Mouse (Mus musculus): ENCODE data around the gene Hepacam2. TPM values are rescaled to one million over a fixed set of nuclear protein-coding genes. Genes with fewer than 3 reads are reported as not detected.
"Not testable (repeated sequence)": the region's sequence is repeated elsewhere in the genome, so short reads cannot be mapped to it uniquely, and the experiment has no call there.

Hepacam2 gene
- polyA plus RNA-seq, 1 experiment from 2014 or later: 1.5 TPM

DNA sequence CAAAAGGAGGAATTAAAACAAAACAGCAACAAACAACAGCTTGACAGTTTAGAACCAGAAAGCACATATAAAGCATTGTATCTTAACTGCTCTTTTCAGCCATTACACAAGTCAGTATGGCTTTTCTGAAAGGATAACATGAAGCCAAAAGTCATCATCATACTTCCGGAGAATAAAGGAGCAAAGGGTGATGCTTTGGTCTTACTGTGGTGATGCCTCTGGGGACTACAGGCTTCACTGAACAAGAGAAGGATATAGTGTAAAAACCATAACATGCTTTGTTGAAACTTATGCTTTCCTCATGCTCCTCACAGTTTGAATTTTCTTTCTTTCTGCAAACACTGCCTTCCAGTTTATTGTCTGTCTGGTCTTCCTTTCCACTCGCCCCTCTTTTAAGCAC is 34.5 kb downstream of the Hepacam2 start:
- 71% methylated on average over 2 of the region's 2 CpGs for WGBS
- Histone ChIP-seq H3K4me2 (replicated peaks) (no peak overlapping the region), H3K4me3 (replicated peaks) (no peak overlapping the region), H3K4me1 (no peaks in the 10 kb centered on the region), H3K27ac (replicated peaks) (no peak overlapping the region), H3K9ac (no peak overlapping the region), H3K36me3 (no peaks in the 10 kb centered on the region), H3K27me3 (no peaks in the 10 kb centered on the region), H3K9me3 (replicated peaks) (no peaks in the 10 kb centered on the region)
- no peak for ATAC-seq (ENCODE audit: insufficient number of reproducible peaks, low FRiP score, low TSS enrichment, low read depth)

DNA sequence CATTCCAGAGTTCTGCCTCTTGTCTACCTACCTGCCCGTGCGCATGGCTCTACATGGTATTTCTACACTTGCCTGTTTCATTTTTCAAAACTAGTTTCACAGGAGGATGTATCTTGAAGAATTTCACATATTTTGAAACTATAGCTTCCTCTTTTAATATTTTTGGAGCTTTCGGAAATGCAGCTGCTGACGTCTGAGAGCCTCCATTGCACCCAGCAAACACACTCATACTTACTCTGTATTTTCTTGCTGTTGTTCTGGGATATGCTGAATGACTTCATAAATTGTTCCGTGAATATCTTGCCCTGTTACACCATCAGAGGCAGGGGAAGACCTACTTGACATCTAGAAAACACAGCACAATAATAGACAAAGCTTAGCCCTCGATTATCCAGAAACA is 35.1 kb downstream of the Hepacam2 start:
- Histone ChIP-seq H3K27ac (replicated peaks) (no peak overlapping the region), H3K4me3 (replicated peaks) (no peak overlapping the region), H3K27me3 (no peaks in the 10 kb centered on the region), H3K36me3 (no peaks in the 10 kb centered on the region), H3K9me3 (replicated peaks) (no peaks in the 10 kb centered on the region), H3K4me2 (replicated peaks) (no peak overlapping the region), H3K9ac (no peak overlapping the region), H3K4me1 (no peaks in the 10 kb centered on the region)
- 72% methylated on average over 6 of the region's 6 CpGs for WGBS
- ATAC-seq (ENCODE audit: insufficient number of reproducible peaks, low FRiP score, low TSS enrichment, low read depth): no peak

DNA sequence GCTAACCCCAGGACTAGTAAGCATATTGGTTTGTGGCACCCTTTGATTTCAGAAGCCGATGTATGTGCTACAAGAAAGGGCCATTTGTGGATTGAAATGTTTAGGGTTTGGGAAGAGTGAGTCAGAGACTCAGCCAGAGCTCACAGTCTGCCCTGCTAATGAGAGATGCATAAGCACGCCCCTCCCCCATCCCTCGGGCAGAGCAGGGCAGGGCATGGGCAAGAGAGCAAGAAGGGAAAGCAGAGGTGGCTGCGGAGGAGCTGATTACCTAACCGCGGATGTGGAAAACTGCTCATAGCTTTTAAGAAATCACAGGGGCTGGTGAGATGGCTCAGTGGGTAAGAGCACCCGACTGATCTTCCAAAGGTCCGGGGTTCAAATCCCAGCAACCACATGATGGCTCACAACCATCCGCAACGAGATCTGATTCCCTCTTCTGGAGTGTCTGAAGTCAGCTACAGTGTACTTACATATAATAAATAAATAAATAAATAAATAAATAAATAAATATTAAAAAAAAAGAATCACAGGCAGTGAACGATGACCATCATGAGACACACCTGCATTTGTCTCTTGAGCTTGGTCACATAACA is 42.1 kb downstream of the Hepacam2 start:
- Histone ChIP-seq H3K27me3 (no peaks in the 10 kb centered on the region), H3K4me2 (replicated peaks) (no peak overlapping the region), H3K4me1 (no peaks in the 10 kb centered on the region), H3K36me3 (no peaks in the 10 kb centered on the region), H3K4me3 (replicated peaks) (no peak overlapping the region), H3K9me3 (replicated peaks) (no peaks in the 10 kb centered on the region), H3K27ac (replicated peaks) (no peak overlapping the region), H3K9ac (no peak overlapping the region)
- ATAC-seq (ENCODE audit: insufficient number of reproducible peaks, low FRiP score, low TSS enrichment, low read depth): no peak
- WGBS: 65% methylated on average over 11 of the region's 11 CpGs

DNA sequence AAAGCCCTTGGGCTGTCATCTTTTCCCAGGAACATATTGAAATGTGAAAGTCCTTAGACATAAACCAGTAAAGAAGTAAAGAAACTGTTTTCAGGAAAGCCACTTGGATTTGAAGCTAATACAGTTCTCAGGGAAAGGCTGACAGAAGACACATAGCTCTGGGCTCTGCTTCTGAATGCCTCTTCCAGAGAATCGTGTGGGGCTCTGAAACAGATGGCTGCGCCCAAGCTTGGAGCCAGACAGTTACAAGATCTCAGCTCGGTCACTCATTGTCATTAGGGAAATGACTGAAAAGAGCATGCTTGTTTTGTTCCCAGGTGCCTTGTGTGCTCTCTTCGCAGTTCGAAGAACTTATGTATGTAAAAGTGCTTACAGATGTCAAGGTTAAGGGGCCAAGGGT is 43.7 kb downstream of the Hepacam2 start:
- 40% methylated on average over 5 of the region's 5 CpGs for WGBS

DNA sequence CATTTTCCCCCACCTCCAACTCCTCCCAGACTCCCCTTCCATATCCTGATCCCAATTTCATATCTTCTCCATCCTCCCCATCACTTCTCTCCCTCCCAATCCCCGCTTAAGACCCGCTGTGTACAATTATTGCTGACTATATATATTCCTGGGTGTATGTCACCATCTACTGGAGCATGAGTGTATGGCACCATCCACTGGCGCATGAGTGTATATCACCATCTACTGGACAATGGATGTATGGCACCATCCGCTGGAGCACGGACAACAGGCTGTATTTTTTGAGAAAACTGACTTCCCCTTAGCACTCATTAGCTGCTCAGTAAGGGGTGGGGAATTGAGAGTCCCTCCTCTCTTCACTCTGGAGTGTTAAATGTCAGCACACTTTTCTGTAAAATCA is 50.7 kb downstream of the Hepacam2 start:
- Histone ChIP-seq H3K4me3 (replicated peaks) (no peak overlapping the region), H3K9ac (no peak overlapping the region), H3K4me1 (no peaks in the 10 kb centered on the region), H3K27me3 (no peaks in the 10 kb centered on the region), H3K27ac (replicated peaks) (no peak overlapping the region), H3K36me3 (no peaks in the 10 kb centered on the region), H3K4me2 (replicated peaks) (no peak overlapping the region), H3K9me3 (replicated peaks) (no peaks in the 10 kb centered on the region)
- no peak for ATAC-seq (ENCODE audit: insufficient number of reproducible peaks, low FRiP score, low TSS enrichment, low read depth)
- WGBS: 5% methylated on average over 5 of the region's 5 CpGs

More for the DNA sequence above, 43.7 kb downstream of the Hepacam2 start:
- no peak for ATAC-seq (ENCODE audit: insufficient number of reproducible peaks, low FRiP score, low TSS enrichment, low read depth)
- H3K27me3 ChIP-seq: no peaks in the 10 kb centered on the region
- no peak overlapping the region for H3K27ac ChIP-seq (replicated peaks)
- no peaks in the 10 kb centered on the region for H3K9me3 ChIP-seq (replicated peaks)
- H3K4me2 ChIP-seq (replicated peaks): no peak overlapping the region
- no peaks in the 10 kb centered on the region for H3K4me1 ChIP-seq
- H3K36me3 ChIP-seq: no peaks in the 10 kb centered on the region
- no peak overlapping the region for H3K9ac ChIP-seq
- H3K4me3 ChIP-seq (replicated peaks): no peak overlapping the region

DNA sequence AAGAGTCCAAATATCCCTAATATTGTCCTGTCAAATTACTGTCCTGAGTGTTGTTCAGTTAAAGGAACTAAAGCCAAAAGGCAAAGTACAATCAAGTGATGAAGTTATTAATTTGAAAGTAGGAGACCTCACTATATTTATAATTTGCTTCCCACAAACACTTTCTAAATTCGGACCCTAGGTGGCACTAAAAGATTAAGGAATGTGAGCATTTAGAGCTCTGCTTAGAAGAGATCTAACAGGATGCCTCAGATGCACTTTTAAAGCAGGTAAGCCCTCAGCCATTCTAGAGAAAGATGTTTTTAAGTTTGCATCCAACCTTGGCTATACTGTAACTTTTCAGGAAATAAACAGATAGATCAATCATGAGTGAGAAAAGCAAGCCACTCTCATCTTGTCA is 54.2 kb downstream of the Hepacam2 start:
- H3K4me2 ChIP-seq (replicated peaks): no peak overlapping the region

DNA sequence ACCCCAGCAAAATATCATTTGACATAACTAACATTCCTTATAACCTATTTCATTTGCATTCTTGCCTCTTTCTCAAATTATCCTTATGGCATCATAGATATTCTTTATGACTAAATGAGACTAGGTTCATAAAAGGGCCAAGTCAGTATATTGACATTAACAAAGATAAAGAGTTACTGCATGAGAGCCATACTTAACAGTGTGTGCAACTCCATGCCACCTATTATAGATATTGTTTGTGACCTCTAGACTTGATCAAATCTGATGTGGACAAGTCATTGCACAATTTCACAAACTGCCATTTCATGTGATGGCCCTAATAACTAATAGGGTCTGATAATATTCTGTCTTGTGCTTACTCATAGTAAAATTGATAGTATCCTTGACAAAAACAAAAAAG is 62.0 kb downstream of the Hepacam2 start:
- H3K27me3 ChIP-seq: no peaks in the 10 kb centered on the region
- H3K4me1 ChIP-seq: no peaks in the 10 kb centered on the region
- no peak overlapping the region for H3K4me2 ChIP-seq (replicated peaks)
- no peak overlapping the region for H3K27ac ChIP-seq (replicated peaks)
- H3K9me3 ChIP-seq (replicated peaks): no peaks in the 10 kb centered on the region
- ATAC-seq (ENCODE audit: insufficient number of reproducible peaks, low FRiP score, low TSS enrichment, low read depth): no peak
- no peak overlapping the region for H3K4me3 ChIP-seq (replicated peaks)
- no peak overlapping the region for H3K9ac ChIP-seq
- H3K36me3 ChIP-seq: no peaks in the 10 kb centered on the region

More for the DNA sequence above, 54.2 kb downstream of the Hepacam2 start:
- ATAC-seq (ENCODE audit: insufficient number of reproducible peaks, low FRiP score, low TSS enrichment, low read depth): no peak
- no peaks in the 10 kb centered on the region for H3K27me3 ChIP-seq
- H3K4me3 ChIP-seq (replicated peaks): no peak overlapping the region
- H3K36me3 ChIP-seq: no peaks in the 10 kb centered on the region
- H3K4me1 ChIP-seq: no peaks in the 10 kb centered on the region
- H3K27ac ChIP-seq (replicated peaks): no peak overlapping the region
- no peak overlapping the region for H3K9ac ChIP-seq
- WGBS: 15% methylated on average over 1 of the region's 1 CpGs
- no peaks in the 10 kb centered on the region for H3K9me3 ChIP-seq (replicated peaks)

DNA sequence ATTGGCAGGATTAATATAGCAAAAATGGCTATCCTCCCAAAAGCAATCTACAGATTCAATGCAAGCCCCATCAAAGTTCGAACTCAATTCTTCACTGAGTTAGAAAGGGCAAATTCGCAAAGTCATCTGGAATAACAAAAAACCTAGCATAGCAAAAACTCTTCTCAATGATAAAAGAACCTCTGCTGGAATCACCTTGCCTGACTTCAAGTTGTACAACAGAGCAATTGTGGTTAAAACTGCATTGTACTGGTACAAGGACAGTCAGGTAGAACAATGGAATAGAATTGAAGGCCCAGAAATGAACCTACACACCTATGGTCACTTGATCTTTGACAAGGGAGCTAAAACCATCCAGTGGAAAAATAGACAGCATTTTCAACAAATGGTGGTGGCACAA is 67.1 kb downstream of the Hepacam2 start:
- H3K9ac ChIP-seq; H3K9me3 ChIP-seq (replicated peaks); ATAC-seq (ENCODE audit: insufficient number of reproducible peaks, low FRiP score, low TSS enrichment, low read depth); H3K27ac ChIP-seq (replicated peaks); H3K36me3 ChIP-seq; H3K4me1 ChIP-seq; H3K4me2 ChIP-seq (replicated peaks); H3K4me3 ChIP-seq (replicated peaks); H3K27me3 ChIP-seq: not testable (repeated sequence)
- 83% methylated on average over 2 of the region's 2 CpGs for WGBS

DNA sequence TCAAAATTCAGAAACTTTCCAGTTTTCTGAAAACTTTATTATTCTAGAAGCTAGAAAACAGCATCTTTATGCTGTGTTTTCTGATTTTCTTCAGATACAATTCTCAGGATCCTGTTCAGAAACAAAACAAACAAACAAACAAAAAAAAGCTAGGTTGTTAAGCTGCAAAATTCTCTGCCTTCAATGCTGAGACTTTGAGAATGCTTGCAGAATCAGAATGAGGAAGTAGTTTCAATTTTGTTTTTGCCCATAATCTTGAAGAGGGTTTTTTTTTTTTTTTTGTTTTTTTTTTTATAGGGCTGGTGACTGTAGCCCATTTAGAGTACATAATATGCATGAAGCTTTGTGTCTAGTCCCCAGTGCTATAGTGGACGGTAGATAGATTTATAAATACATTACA is 71.1 kb downstream of the Hepacam2 start:
- H3K4me1 ChIP-seq: no peaks in the 10 kb centered on the region
- H3K27ac ChIP-seq (replicated peaks): no peak overlapping the region
- H3K36me3 ChIP-seq: no peaks in the 10 kb centered on the region
- WGBS: 89% methylated on average over 1 of the region's 1 CpGs
- no peaks in the 10 kb centered on the region for H3K9me3 ChIP-seq (replicated peaks)
- H3K4me3 ChIP-seq (replicated peaks): no peak overlapping the region
- no peak overlapping the region for H3K4me2 ChIP-seq (replicated peaks)
- no peak for ATAC-seq (ENCODE audit: insufficient number of reproducible peaks, low FRiP score, low TSS enrichment, low read depth)
- no peak overlapping the region for H3K9ac ChIP-seq
- no peaks in the 10 kb centered on the region for H3K27me3 ChIP-seq

DNA sequence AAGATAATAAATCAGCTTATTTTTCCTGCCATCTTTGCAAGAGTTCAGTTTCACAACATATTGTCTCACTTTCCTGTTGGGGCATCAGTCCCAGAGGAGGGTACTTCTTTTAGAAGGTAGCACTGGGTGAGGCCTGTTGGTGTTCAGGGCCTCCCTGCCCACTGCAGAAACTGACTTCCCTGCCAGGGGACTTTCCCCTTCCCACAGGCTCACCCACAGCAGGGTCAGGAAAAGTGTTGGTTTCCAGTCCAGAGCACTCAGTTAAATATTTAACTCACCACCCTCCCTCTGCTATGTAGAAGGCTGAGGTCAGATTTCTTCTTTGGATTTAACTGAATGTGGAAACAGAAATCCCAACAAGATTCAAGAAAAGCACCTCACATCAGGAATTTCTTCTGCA is 72.8 kb downstream of the Hepacam2 start:
- not testable (repeated sequence) for H3K27me3 ChIP-seq; H3K9ac ChIP-seq; H3K4me2 ChIP-seq (replicated peaks); ATAC-seq (ENCODE audit: insufficient number of reproducible peaks, low FRiP score, low TSS enrichment, low read depth); H3K9me3 ChIP-seq (replicated peaks); H3K4me3 ChIP-seq (replicated peaks); H3K36me3 ChIP-seq; H3K4me1 ChIP-seq; H3K27ac ChIP-seq (replicated peaks)

DNA sequence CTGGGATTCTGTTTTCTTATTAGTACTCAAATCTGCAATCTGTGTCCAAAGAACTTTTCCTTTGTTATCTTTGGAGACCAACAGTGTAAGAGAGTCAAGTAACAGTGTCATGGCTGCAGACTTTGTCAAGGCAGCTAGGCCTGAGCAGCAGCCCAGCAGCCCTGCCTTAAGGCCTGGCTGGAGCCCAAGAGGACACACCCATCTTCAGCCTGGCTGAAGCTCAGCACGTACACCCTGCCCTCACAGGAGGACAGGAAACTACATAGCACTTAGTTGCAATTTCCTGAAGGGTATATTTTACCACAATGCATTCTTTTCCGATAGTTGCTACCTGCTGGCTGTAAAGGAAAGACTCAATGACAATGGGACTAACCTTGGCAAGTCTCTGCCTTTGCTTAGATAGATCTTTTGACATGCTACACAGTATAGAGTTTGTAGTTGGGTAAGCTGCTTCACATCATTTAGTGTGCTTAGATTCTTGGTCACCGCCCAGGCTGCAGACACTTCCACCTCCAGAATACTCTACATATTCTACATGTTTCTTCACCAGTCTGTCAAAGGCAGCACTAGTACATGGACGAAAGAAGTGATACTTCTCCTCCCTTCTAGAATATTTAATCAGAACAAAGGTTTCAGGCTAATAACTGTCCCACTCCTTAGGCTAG is 73.4 kb downstream of the Hepacam2 start:
- not testable (repeated sequence) for H3K27me3 ChIP-seq; H3K36me3 ChIP-seq; H3K9ac ChIP-seq; H3K4me3 ChIP-seq (replicated peaks); H3K4me2 ChIP-seq (replicated peaks); H3K9me3 ChIP-seq (replicated peaks); H3K4me1 ChIP-seq; H3K27ac ChIP-seq (replicated peaks)
- peak; percentile 63; the same call in 1 of the 2 replicates for ATAC-seq (ENCODE audit: insufficient number of reproducible peaks, low FRiP score, low TSS enrichment, low read depth)
- 8% methylated on average over 1 of the region's 4 CpGs for whole genome bisulfite sequencing
